Mouse (Mus musculus) layer of hippocampus, adult 8-10 months (tissue): Measurements from ENCODE around the gene Map3k21. TPM values are rescaled to one million over a fixed set of nuclear protein-coding genes. Genes with fewer than 3 reads are reported as not detected.

Experiments
- DNase-seq, 2 experiments: peaks; one replicate each; pipeline ENCODE4 v3.0.0; 2022; ENCODE audit warnings: low spot score in 2 of 2
- total RNA-seq, 4 experiments: library from RNA; stranded (reverse); gene quantifications; 2 replicates each; pipeline ENCODE4 v1.2.4; 2022

Map3k21 gene
- total RNA-seq, 4 experiments from 2014 or later = 1.5 to 1.9 (median 1.7) TPM

- no peak for DNase-seq
Observed at GRCm38 (mm10) chr8:125961790-125962189, 51.5 kb downstream of the Map3k21 start.

GRCm38 (mm10) chr8:125963807-125964211, 53.6 kb downstream of the Map3k21 start:
- DNase-seq = no peak

- DNase-seq = peak in 1 of 2 experiments; percentile 43
Observed at GRCm38 (mm10) chr8:125971336-125971735, 61.1 kb downstream of the Map3k21 start.

- no peak for DNase-seq
Observed at GRCm38 (mm10) chr8:125975981-125976380, 65.7 kb downstream of the Map3k21 start.

- no peak for DNase-seq
Observed at GRCm38 (mm10) chr8:125980826-125981225, 70.6 kb downstream of the Map3k21 start.

GRCm38 (mm10) chr8:125983515-125983914, 73.3 kb downstream of the Map3k21 start:
- no peak for DNase-seq

GRCm38 (mm10) chr8:125984140-125984539, 73.9 kb downstream of the Map3k21 start:
- DNase-seq = no peak

GRCm38 (mm10) chr8:125985364-125985763, 75.1 kb downstream of the Map3k21 start:
- no peak for DNase-seq

- DNase-seq = no peak
Observed at GRCm38 (mm10) chr8:125986999-125987589, 76.8 kb downstream of the Map3k21 start.

- DNase-seq = no peak
Observed at GRCm38 (mm10) chr8:125987996-125988395, 77.7 kb downstream of the Map3k21 start.

GRCm38 (mm10) chr8:125993636-125994035, 83.4 kb downstream of the Map3k21 start:
- no peak for DNase-seq

- peak; percentile 54 to 75 for DNase-seq
Observed at GRCm38 (mm10) chr8:125995101-125995986, 85.1 kb downstream of the Map3k21 start, which contains the start of gene Kcnk1. Kcnk1 (plus strand) TSS chr8:125995170.

- no peak for DNase-seq
Observed at GRCm38 (mm10) chr8:125996031-125996839, 86.0 kb downstream of the Map3k21 start.

- no peak for DNase-seq
Observed at GRCm38 (mm10) chr8:125996980-125997379, 86.7 kb downstream of the Map3k21 start.

Other genes with a start within 250 kb of the Map3k21 start
- gene Map10, start 240.6 kb upstream of the Map3k21 start, total RNA-seq = 1 to 10 TPM; 4.3 to 5.3 (median 4.9) TPM
- 10 to 100 TPM; 23.5 to 26.0 (median 24.0) TPM for gene Ntpcr, start 180.5 kb upstream of the Map3k21 start, total RNA-seq
- 10 to 100 TPM; 58.1 to 68.8 (median 66.2) TPM for gene Pcnx2, start 12.1 kb upstream of the Map3k21 start, total RNA-seq
- gene Kcnk1, start 84.7 kb downstream of the Map3k21 start, total RNA-seq = 10 to 100 TPM; 54.2 to 62.9 (median 59.2) TPM